Mouse (Mus musculus): ENCODE data around the gene Gm10413.
"Not testable (repeated sequence)": the region's sequence is repeated elsewhere in the genome, so short reads cannot be mapped to it uniquely, and the experiment has no call there.

Gene Gm10413

DNA sequence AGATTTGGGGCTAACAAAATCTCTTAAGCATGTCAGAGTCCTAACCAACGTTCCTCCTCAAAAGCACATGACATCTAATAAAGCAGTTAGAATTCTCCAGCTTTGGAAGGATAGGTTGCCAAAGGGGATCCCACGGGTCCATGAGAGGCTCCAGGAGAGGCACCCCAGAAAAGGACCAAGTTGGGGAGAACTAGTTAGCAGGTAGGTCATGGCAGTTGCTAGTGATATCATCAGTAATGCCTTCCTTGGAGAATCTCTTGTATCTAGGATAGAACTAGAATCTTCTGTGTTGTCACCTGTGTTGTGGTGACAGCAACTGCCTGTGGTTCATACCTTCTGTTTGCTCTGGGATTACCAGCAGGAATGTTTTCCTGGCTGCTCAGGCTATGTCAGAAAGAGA lies at the start of gene Gm10413:
Gene Gm10413, plus strand, starts transcription at position 301 of the 400 bp plus-strand sequence.
- DNase-seq, result not testable (repeated sequence)

DNA sequence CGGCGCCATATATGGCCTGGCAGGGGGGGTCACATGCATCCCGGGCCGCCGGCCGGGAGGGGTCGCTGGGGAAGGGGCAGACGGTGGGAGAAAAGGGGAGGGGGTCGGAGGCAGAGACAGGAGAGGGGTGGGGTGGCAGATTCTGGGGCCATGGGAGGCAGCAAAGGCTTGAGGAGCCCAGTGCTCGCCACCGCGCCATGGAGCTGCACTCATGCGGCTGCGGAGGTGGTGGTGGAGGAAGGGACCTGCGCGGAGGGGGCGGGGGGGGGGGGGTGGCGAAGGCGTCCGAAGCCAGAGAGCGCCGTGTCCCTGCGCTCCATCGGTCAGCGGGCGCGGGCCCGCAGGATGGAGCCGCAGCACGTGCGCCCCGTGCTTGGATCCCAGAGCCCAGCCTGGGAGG lies 17.4 kb downstream of the Gm10413 start, which contains the start of gene Gm10409:
Gene Gm10409, plus strand, starts transcription at position 301 of the 400 bp plus-strand sequence.
- DNase-seq, result not testable (repeated sequence)

DNA sequence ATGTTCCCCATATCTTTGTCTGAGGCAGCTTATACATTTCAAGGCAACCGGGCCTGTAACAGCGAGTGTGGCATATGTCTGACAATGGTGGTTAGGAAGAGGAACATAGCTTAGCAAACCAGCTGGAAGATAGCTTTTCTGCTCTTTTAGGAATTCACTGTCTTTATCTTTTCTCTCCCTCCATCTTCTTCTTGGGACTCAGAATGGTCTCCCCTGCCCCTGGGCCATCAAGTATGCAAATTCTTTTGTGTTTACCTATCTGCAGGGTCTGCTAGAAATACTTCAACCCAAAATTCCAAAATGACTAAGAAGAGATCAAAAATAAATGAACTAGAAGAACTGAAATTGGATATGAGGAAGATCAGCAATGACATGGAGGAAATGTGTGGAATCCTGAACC lies 32.9 kb downstream of the Gm10413 start, which contains the start of gene Gm3005:
Gene Gm3005, plus strand, starts transcription at position 301 of the 400 bp plus-strand sequence.
- DNase-seq, result not testable (repeated sequence)

DNA sequence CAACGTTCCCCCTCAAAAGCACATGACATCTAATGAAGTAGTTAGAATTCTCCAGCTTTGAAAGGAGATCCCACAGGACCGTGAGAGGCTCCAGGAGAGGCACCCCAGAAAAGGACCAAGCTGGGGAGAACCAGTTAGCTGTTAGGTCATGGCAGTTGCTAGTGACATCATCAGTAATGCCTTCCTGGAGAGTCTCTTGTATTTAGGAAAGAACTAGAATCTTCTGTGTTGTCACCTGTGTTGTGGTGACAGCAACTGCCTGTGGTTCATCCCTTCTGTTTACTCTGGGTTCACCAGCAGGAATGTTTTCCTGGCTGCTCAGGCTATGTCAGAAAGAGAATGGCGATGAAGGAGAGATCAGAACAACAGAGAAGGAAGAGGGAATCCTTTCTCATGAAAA lies 54.2 kb downstream of the Gm10413 start, which contains the start of gene Gm10408:
Gene Gm10408, plus strand, starts transcription at position 301 of the 400 bp plus-strand sequence.
- DNase-seq, result not testable (repeated sequence)
